Mouse (Mus musculus): ENCODE measurements at regions not wholly inside any gene's neighbourhood (a gene's known extent, or its start where the extent isn't known, plus 50 kb on each side); places are given as distances from the start of the nearest gene placed in this dataset.
"Not testable (repeated sequence)": the region's sequence is repeated elsewhere in the genome, so short reads cannot be mapped to it uniquely, and the experiment has no call there.

- not testable (repeated sequence) for DNase-seq
Measured at GRCm38 (mm10) chr5:64588768-64589167, 214.4 kb upstream of the Klf3 start.

GRCm38 (mm10) chr5:64590036-64590435 lies 213.2 kb upstream of the Klf3 start:
- no peak for DNase-seq

GRCm38 (mm10) chr5:64590747-64591146 lies 212.4 kb upstream of the Klf3 start:
- no peak for DNase-seq

GRCm38 (mm10) chr5:64591792-64592191 lies 211.4 kb upstream of the Klf3 start:
- no peak for DNase-seq

- DNase-seq: no peak
Measured at GRCm38 (mm10) chr5:64595220-64595619, 208.0 kb upstream of the Klf3 start.

- DNase-seq: no peak
Measured at GRCm38 (mm10) chr5:64595751-64596344, 207.3 kb upstream of the Klf3 start.

- DNase-seq: no peak
Measured at GRCm38 (mm10) chr5:64597021-64597420, 206.2 kb upstream of the Klf3 start.

GRCm38 (mm10) chr5:64597451-64597850 lies 205.7 kb upstream of the Klf3 start:
- DNase-seq: no peak

- DNase-seq: no peak
Measured at GRCm38 (mm10) chr5:64598606-64599005, 204.6 kb upstream of the Klf3 start.

GRCm38 (mm10) chr5:64599015-64599414 lies 204.2 kb upstream of the Klf3 start:
- peak; percentile 25 to 28 for DNase-seq

- DNase-seq: peak; percentile 72 to 73
Measured at GRCm38 (mm10) chr5:64599865-64600288, 203.3 kb upstream of the Klf3 start.

GRCm38 (mm10) chr5:64600392-64600791 lies 202.8 kb upstream of the Klf3 start:
- DNase-seq: peak; percentile 29 to 35

- DNase-seq: no peak
Measured at GRCm38 (mm10) chr5:64600811-64601210, 202.4 kb upstream of the Klf3 start.

- no peak for DNase-seq
Measured at GRCm38 (mm10) chr5:64601285-64601684, 201.9 kb upstream of the Klf3 start.

GRCm38 (mm10) chr5:64601832-64602231 lies 201.4 kb upstream of the Klf3 start:
- no peak for DNase-seq

- no peak for DNase-seq
Measured at GRCm38 (mm10) chr5:64602356-64602936, 200.7 kb upstream of the Klf3 start.

GRCm38 (mm10) chr5:64602996-64603755 lies 200.0 kb upstream of the Klf3 start:
- DNase-seq: no peak

- no peak for DNase-seq
Measured at GRCm38 (mm10) chr5:64605171-64605570, 198.0 kb upstream of the Klf3 start.

- DNase-seq: no peak
Measured at GRCm38 (mm10) chr5:64605991-64606390, 197.2 kb upstream of the Klf3 start.

GRCm38 (mm10) chr5:64609378-64610087 lies 193.7 kb upstream of the Klf3 start:
- DNase-seq: peak in 1 of 2 experiments; percentile 29

- DNase-seq: no peak
Measured at GRCm38 (mm10) chr5:64610146-64610545, 193.0 kb upstream of the Klf3 start.

GRCm38 (mm10) chr5:64610562-64611405 lies 192.4 kb upstream of the Klf3 start:
- DNase-seq: no peak
